Mouse (Mus musculus) neural tube, postnatal 0 days (tissue): ENCODE results near the gene Smr2. TPM values are rescaled to one million over a fixed set of nuclear protein-coding genes. Genes with fewer than 3 reads are reported as not detected.

Source experiments
- polyA plus RNA-seq: library from polyadenylated mRNA; unstranded; fragments of >200 nt; fragmentation: Nextera tagmentation; extraction: Ambion mirVana; gene quantifications from 2 replicates; pipeline ENCODE4 v1.2.1, GENCODE M21; 2015

The Smr2 gene
- not detected in 2 replicates for polyA plus RNA-seq

GRCm38 (mm10) chr5:88086256-88086655, at the start of gene Smr2:
TSS of gene Smr2 (plus strand) at chr5:88086556.

DNA sequence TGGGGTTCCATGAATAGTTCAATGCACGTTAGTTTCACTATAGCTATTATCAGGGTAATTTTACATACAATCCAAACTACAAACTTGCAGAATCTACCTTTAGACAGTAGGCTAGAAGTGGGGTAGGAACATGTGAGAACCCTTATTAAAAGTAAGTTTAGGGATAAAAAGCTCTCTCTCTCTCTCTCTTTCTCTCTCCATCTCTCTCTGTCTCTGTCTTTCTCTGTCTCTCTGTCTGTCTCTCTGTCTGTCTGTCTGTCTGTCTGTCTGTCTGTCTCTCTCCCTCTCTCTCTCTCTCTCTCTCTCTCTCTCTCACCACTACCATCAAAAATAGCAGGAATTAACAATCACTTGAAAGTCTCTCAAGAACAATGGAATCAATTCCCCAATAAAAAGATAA, 25.1 kb downstream of the Smr2 start, which contains the start of gene Gm11116:
Gm11116 (minus strand) TSS at position 101 of the 400 bp plus-strand sequence.

DNA sequence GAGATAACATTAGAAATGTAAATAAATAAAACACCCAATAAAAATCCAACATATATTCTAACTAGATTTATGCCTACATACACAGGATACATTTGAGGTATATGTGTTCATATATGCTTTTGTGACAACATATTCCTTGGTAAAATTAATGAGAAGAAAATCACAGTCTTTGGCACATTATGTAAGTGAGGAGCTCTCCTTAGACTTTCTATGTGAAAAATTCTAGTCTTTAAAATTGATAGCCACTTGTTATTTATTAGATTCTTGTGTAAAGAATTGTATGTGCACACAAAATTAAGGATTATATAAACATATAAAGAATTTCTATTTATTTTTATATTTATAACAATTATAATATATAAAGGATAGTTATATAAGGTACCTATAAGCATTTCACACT, 67.6 kb downstream of the Smr2 start, which contains the start of gene Gm11115:
Gm11115 (minus strand) TSS at position 101 of the 400 bp plus-strand sequence.

Other genes starting within 250 kb of the Smr2 start
- gene Odam, start 201.5 kb upstream of the Smr2 start, polyA plus RNA-seq: not detected in 2 replicates
- gene Csn3, start 161.0 kb upstream of the Smr2 start, polyA plus RNA-seq: 0.47 TPM in 1 of 2 replicates, not detected in the other
- 0.22 TPM in 1 of 2 replicates, not detected in the other for gene 2310003L06Rik, start 117.1 kb upstream of the Smr2 start, polyA plus RNA-seq
- gene Gm28434, start 117.0 kb upstream of the Smr2 start, polyA plus RNA-seq: 0.61 TPM in 1 of 2 replicates, not detected in the other
- not detected in 2 replicates for gene Cabs1, start 107.1 kb upstream of the Smr2 start, polyA plus RNA-seq
- gene Smr3a, start 84.0 kb upstream of the Smr2 start, polyA plus RNA-seq: 0.32 and 0.39 TPM in 2 replicates
- not detected in 2 replicates for gene Gm11116, start 25.0 kb downstream of the Smr2 start, polyA plus RNA-seq
- not detected in 2 replicates for gene Gm11115, start 67.5 kb downstream of the Smr2 start, polyA plus RNA-seq
- not detected in 2 replicates for gene Gm7714, start 182.4 kb downstream of the Smr2 start, polyA plus RNA-seq
- not detected in 2 replicates for gene Prol1, start 230.8 kb downstream of the Smr2 start, polyA plus RNA-seq